Mouse (Mus musculus) intestine, postnatal 0 days (tissue): ENCODE data around the gene Sptbn4. TPM values are rescaled to one million over a fixed set of nuclear protein-coding genes. Genes with fewer than 3 reads are reported as not detected.
A peak's percentile ranks its signal among the peaks of the same experiment; 100 is the strongest.

ENCODE experiments used
- ATAC-seq: fragments of 200-750 bp; cut with Nextera tagmentation; 2 replicates; pipeline ENCODE4 v1.8.0; 2017; ENCODE audit warnings: mild to moderate bottlenecking, moderate TSS enrichment, moderate library complexity
- H3K27ac ChIP-seq: fragments of 300-500 bp; sonication (generic); 2 replicates; pipeline ENCODE4 v1.5.1; 2014; ENCODE audit warnings: mild to moderate bottlenecking, low read depth, low read length, moderate library complexity
- H3K27me3 ChIP-seq: fragments of 300-500 bp; sonication (generic); replicated peaks from 2 replicates; pipeline ENCODE4 v1.6.1; 2014; ENCODE audit warnings: low read length, mixed read lengths; ENCODE audit not compliant: control insufficient read depth, insufficient read depth
- H3K36me3 ChIP-seq: fragments of 300-500 bp; sonication (generic); 2 replicates; pipeline ENCODE4 v1.6.1; 2014; ENCODE audit warnings: mild to moderate bottlenecking, moderate library complexity; ENCODE audit not compliant: control insufficient read depth, insufficient read depth
- H3K4me1 ChIP-seq: fragments of 300-500 bp; sonication (generic); replicated peaks from 2 replicates; pipeline ENCODE4 v1.6.1; 2014; ENCODE audit warnings: antibody characterized with exemption, low read length, mixed read lengths; ENCODE audit not compliant: control insufficient read depth, insufficient read depth
- H3K4me2 ChIP-seq: fragments of 300-500 bp; sonication (generic); replicated peaks from 2 replicates; pipeline ENCODE4 v1.6.1; 2014; ENCODE audit warnings: low read depth, mild to moderate bottlenecking, moderate library complexity
- H3K4me3 ChIP-seq: fragments of 300-500 bp; sonication (generic); 2 replicates; pipeline ENCODE4 v1.5.1; 2014; ENCODE audit warnings: low read depth, low read length
- H3K9ac ChIP-seq: fragments of 300-500 bp; sonication (generic); 2 replicates; pipeline ENCODE4 v1.6.1; 2014; ENCODE audit warnings: mild to moderate bottlenecking, low read depth, low read length
- H3K9me3 ChIP-seq: fragments of 300-500 bp; sonication (generic); 2 replicates; pipeline ENCODE4 v1.6.1; 2016; ENCODE audit warnings: mixed run types; ENCODE audit not compliant: control insufficient read depth
- CTCF ChIP-seq: sonication (generic); IDR thresholded peaks from 2 replicates; pipeline ENCODE4 v1.5.1; 2016; ENCODE audit warnings: low read depth, mild to moderate bottlenecking, control low read depth, antibody characterized with exemption, moderate library complexity
- WGBS: fragments of 180-500 bp; shearing (Covaris S2); extraction: QIAGEN DNeasy Blood & Tissue Kit; methylation state at CpG from one replicate; pipeline ENCODE4 v1.1.7; 2014; 5-methylcytosine and 5-hydroxymethylcytosine counted together
- polyA plus RNA-seq: library from polyadenylated mRNA; unstranded; fragments of >200 nt; fragmentation: Nextera tagmentation; extraction: Ambion mirVana; gene quantifications from 2 replicates; pipeline ENCODE4 v1.2.1, GENCODE M21; 2015

Sptbn4 gene
- polyA plus RNA-seq, 1 experiment from 2014 or later: 0.17 TPM

DNA sequence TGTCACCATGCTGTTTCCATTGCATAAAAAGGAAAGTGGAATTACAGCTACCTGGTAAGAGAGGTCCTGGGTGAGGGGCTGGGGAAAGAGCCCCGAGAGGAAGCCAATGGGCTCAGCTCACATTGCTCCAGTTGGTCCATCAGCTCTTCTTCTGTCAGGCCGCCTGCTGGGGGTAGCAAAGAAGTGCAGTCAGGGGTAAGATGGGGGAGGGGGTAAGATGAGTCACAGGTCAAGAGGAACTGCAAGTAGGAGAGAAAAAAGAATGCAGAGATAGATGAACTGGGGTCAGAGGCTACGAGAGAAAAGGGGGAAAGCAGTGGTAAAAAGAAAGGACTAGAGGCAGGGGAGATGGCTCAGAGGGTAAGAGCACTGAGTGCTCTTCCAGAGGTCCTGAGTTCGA, 104.9 kb downstream of the Sptbn4 start:
- WGBS: 57% methylated on average over 4 of the region's 4 CpGs
- Histone ChIP-seq H3K36me3 (peaks cover 34% of the 10 kb centered on the region), H3K9me3 (no peaks in the 10 kb centered on the region), H3K9ac (no peak overlapping the region), H3K4me1 (no peaks in the 10 kb centered on the region), H3K27me3 (peaks cover 12% of the 10 kb centered on the region), H3K4me3 (no peak overlapping the region), H3K4me2 (no peak overlapping the region), H3K27ac (no peak overlapping the region)
- ATAC-seq: no peak
- TF ChIP-seq CTCF: peak; percentile 56

DNA sequence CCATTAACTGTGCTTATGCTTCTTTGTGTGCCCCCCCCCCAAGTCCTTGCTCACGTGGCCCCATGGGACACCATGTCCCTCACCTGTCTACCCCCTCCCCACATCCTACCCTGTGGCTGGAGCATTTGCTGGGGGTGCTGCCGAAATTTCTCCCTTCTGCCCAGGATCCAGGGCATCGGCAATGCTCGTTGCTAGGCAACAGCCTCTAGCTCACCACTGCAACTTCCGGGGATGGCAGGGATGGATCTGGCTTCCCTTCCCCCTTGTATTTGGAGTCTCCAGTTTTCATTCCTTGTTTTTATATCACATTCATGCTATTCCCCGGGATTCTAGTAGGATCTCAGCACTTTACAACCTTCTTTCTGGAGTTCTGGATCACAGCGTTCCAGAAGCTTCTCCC, 108.0 kb downstream of the Sptbn4 start:
- WGBS: 38% methylated on average over 7 of the region's 7 CpGs
- Histone ChIP-seq H3K9me3 (no peaks in the 10 kb centered on the region), H3K27ac (no peak overlapping the region), H3K4me2 (no peak overlapping the region), H3K27me3 (peaks cover 38% of the 10 kb centered on the region), H3K4me1 (no peaks in the 10 kb centered on the region), H3K36me3 (peaks cover 16% of the 10 kb centered on the region; the same call in 1 of the 2 replicates), H3K9ac (no peak overlapping the region), H3K4me3 (no peak overlapping the region)
- no peak for TF ChIP-seq CTCF
- ATAC-seq: no peak

DNA sequence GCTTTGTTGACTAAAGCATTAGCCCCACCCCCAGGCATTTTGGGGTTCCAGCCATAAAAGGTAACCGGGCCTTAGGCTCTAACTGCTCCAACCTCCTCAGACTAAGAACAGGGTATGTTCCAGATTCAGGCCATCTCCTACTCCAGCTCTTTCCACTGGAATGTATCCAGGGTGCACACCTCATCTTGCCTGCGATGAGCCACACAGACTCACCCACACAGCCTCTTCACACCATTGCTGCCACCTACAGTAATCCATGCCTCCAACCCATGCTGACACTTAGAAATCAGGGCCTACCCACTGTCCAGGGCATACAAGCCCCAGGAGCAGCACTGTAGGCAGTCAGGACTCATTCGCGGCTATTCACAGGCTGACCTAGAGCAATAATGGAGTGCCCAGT, 108.4 kb downstream of the Sptbn4 start:
- no peak overlapping the region for H3K4me3 ChIP-seq
- ATAC-seq: no peak
- 70% methylated on average over 4 of the region's 4 CpGs for WGBS
- no peak overlapping the region for H3K4me2 ChIP-seq
- no peaks in the 10 kb centered on the region for H3K4me1 ChIP-seq
- no peak overlapping the region for H3K27ac ChIP-seq
- H3K27me3 ChIP-seq: peaks cover 42% of the 10 kb centered on the region
- H3K9me3 ChIP-seq: no peaks in the 10 kb centered on the region
- peaks cover 12% of the 10 kb centered on the region; the same call in 1 of the 2 replicates for H3K36me3 ChIP-seq
- TF ChIP-seq CTCF: no peak
- H3K9ac ChIP-seq: no peak overlapping the region

DNA sequence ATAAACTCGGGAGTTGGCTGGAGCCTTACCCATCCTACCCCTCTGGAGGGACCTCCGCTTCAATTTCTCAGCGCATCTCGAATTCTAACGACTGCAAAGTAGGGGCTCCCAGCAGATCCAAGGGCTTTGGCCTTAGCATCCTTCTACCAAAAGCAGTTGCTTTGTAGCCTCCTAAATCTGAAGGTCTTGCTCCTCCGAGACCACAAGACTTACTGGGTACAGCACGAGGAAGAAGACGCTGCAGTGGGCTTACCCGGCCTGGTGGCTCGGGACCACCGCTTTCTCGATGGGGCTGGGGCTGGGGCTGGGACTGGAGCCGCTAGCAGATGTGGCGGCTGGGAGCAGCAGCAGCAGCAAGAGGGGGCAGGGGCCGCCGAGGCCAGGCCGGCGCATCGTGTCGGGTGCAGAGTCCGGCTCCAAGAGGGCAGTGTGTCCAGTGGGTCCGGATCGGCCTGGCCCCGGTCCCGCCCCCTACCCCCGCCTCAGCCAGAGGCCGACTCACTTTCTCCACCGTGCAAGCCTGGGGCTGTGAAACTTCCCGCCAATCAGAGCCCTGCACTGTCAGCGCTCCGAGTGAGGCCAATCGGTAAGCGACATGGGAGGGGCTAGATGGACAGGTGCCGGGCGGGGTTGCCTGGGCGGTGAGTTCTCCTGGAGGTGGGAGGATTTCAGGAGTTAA, 110.2 kb downstream of the Sptbn4 start, which contains the start of gene Ltbp4:
Gene Ltbp4, minus strand, starts transcription at position 518 of the 679 bp plus-strand sequence.
- Histone ChIP-seq H3K4me2 (peak within 1 kb of the TSS; percentile 62), H3K9me3 (no peaks in the 10 kb centered on the region), H3K36me3 (peaks cover 3% of the 10 kb centered on the region; the same call in 1 of the 2 replicates), H3K4me3 (peak within 1 kb of the TSS; percentile 29), H3K27me3 (peaks cover 57% of the 10 kb centered on the region), H3K9ac (peak within 1 kb of the TSS; percentile 27), H3K27ac (no peak within 1 kb of the TSS), H3K4me1 (no peaks in the 10 kb centered on the region)
- under 1% methylated on average over 36 of the region's 36 CpGs for WGBS
- TF ChIP-seq CTCF: peak; percentile 9; the same call in 1 of the 2 replicates
- peak; percentile 57 for ATAC-seq

DNA sequence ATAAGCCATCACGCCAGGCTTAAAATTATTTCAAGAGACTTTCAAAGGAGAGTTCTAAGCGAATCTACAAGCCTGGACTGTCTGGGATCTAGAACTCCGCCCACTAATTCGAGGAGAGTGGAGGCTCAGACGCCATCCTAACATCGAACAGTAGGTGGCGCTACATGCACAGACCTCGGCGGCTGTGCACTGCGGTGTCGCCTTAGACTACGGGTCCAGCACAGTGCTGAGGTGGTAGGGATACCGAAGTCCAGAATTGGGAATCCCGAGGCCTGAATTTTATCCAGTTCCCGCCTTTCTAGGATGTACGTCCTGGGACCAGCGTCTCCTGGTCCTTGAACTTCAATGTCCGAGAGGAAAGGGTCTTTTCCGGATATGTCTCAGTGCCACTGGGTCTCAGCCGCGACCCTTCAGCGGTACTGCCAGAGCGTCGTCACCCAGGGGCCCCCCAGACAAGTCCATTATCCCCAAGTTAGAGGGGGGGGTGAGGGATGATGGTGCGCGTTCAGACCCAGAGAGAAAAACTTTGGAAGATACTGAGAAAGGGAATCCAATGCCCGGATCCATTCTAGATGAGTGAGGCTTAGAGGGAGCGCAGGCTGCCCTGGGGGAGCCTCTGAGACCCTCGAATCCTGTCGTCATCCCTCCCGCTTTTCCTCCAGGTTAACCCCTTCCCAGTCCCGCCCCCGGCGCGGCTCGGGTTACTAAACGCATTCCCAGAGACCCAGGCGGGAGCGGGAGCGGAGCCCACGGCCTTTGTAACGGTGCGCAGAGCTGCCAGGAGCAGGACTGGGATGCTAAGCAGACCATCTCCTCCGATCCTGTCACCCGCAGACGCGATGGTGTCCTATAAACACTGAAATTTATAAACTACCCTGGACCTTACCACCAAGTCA, 111.3 kb downstream of the Sptbn4 start:
- Histone ChIP-seq H3K4me1 (no peaks in the 10 kb centered on the region), H3K9me3 (no peaks in the 10 kb centered on the region), H3K36me3 (no peaks in the 10 kb centered on the region), H3K4me2 (peak overlapping the region; percentile 52), H3K27ac (no peak overlapping the region), H3K4me3 (peak overlapping the region; percentile 29), H3K27me3 (peaks cover 67% of the 10 kb centered on the region), H3K9ac (peak overlapping the region; percentile 27)
- peak; percentile 67 for ATAC-seq
- TF ChIP-seq CTCF: peak; percentile 99
- WGBS: 1% methylated on average over 47 of the region's 47 CpGs
